Mouse (Mus musculus) ovary, postnatal 36 days (tissue): ENCODE measurements around the gene Map1s.
"Not testable (repeated sequence)": the region's sequence is repeated elsewhere in the genome, so short reads cannot be mapped to it uniquely, and the experiment has no call there.

Source experiments
- DNase-seq: peaks from one replicate; pipeline ENCODE4 v3.0.0; 2022; ENCODE audit warnings: low spot score, mixed read lengths

Map1s gene

GRCm38 (mm10) chr8:70878178-70878577 lies 27.6 kb upstream of the Map1s start:
- DNase-seq: no peak

GRCm38 (mm10) chr8:70879500-70879899 lies 26.2 kb upstream of the Map1s start:
- no peak for DNase-seq

- no peak for DNase-seq
These were observed 25.6 kb upstream of the Map1s start for GRCm38 (mm10) chr8:70880126-70880525.

GRCm38 (mm10) chr8:70880546-70880945 lies 25.2 kb upstream of the Map1s start:
- no peak for DNase-seq

GRCm38 (mm10) chr8:70884186-70884585 lies 21.5 kb upstream of the Map1s start:
- no peak for DNase-seq

- no peak for DNase-seq
These were observed 21.0 kb upstream of the Map1s start for GRCm38 (mm10) chr8:70884683-70885082.

- no peak for DNase-seq
These were observed 20.1 kb upstream of the Map1s start for GRCm38 (mm10) chr8:70885612-70886011.

GRCm38 (mm10) chr8:70887669-70888068 lies 18.1 kb upstream of the Map1s start:
- DNase-seq: no peak

- no peak for DNase-seq
These were observed 15.1 kb upstream of the Map1s start for GRCm38 (mm10) chr8:70890656-70891055.

- DNase-seq: no peak
These were observed 14.4 kb upstream of the Map1s start for GRCm38 (mm10) chr8:70891356-70891755.

- DNase-seq: no peak
These were observed 13.5 kb upstream of the Map1s start, which contains the start of gene Slc5a5 for GRCm38 (mm10) chr8:70892022-70892895. TSS of gene Slc5a5 (minus strand) at chr8:70892757.

- DNase-seq: no peak
These were observed 12.7 kb upstream of the Map1s start for GRCm38 (mm10) chr8:70892896-70893655.

GRCm38 (mm10) chr8:70893656-70894384 lies 11.9 kb upstream of the Map1s start:
- DNase-seq: peak; percentile 70

GRCm38 (mm10) chr8:70894385-70894720 lies 11.4 kb upstream of the Map1s start:
- no peak for DNase-seq

GRCm38 (mm10) chr8:70894771-70895545 lies 10.8 kb upstream of the Map1s start:
- no peak for DNase-seq

- not testable (repeated sequence) for DNase-seq
These were observed 10.0 kb upstream of the Map1s start for GRCm38 (mm10) chr8:70895571-70896259.

- DNase-seq: no peak
These were observed 9.3 kb upstream of the Map1s start for GRCm38 (mm10) chr8:70896316-70897020.

- peak; percentile 88 for DNase-seq
These were observed 8.6 kb upstream of the Map1s start, which contains the start of gene Rpl18a for GRCm38 (mm10) chr8:70897021-70897680. TSS of gene Rpl18a (minus strand) at chr8:70897412.

- peak; percentile 81 for DNase-seq
These were observed 7.9 kb upstream of the Map1s start for GRCm38 (mm10) chr8:70897681-70898413.
